Mouse (Mus musculus) mouse embryonic stem cell (cell line): ENCODE data around the gene Lrtm2.

ENCODE experiments used
- in situ Hi-C, 2 experiments: fragments of 300-500 bp; cut with MboI; formaldehyde crosslinking; loops; 1 replicate in 1 of 2; 3 replicates in 1 of 2; pipeline ENCODE4 v1.14.3; 2019 to 2020; ENCODE audit warnings: low sequenced_read_pairs in 2 of 2, low pct_unique_long_range_greater_than_20kb in 1 of 2, mixed read lengths in 1 of 2; ENCODE audit not compliant: unreplicated experiment in 1 of 2

The Lrtm2 gene

DNA sequence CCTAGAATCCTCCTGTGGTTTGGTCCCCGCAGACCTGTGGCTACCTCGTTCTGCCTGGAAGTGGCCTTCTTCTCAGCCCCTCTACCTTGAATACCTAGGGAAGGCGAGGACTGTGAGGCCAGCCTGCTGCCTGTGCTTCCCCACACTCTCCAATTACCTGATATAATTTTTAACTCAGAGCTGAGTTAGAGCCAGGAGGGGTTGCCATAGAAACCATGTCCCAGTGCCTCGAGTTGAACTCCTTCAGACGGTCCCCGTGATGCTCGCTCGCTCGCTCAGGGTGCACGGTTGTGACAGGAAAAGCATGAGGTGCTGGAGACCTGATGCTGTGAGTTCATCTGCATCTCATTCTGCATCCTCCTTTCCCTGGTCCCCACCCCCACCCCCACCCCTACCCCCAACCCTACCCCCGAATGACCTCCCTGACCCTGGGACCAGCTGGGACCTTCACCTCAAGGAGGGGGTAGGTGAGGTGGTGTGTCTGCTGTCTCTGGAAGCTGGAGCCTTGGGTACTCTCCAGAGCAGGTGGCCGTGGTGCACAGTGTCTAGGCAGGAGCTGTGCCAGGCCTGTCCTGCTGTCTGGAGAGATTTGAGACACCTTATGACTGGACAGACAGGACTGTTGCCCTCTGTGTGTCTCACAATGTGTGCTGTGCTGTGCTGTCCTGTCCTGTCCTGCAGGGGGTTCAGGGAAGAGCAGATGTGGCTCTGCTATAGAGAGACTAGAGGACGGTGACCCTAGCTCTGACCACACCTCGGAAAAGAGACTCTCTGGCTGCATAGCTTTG is 16.8 kb downstream of the Lrtm2 start:
- in situ Hi-C loops, result no loop called here

DNA sequence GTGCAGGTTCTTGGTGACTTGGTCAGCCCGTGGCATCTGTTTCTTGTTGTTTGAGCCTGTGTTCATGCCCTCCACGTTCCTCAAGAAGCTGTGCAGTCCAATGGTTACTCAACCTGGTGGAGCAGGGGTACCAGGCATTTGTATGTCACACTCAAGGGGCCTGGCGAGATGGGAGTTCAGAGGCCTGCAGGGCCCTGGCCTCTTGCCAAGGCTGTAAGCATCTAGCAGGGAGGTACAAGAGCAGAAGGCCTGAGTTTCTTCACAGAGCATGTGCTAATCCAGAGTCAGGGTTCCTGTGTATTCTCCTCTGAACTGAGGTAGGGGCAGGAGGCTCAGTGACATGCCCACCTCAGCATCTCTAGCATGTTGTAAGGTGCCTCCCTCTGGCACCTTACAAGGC is 17.5 kb downstream of the Lrtm2 start:
- in situ Hi-C loops, result no loop called here

DNA sequence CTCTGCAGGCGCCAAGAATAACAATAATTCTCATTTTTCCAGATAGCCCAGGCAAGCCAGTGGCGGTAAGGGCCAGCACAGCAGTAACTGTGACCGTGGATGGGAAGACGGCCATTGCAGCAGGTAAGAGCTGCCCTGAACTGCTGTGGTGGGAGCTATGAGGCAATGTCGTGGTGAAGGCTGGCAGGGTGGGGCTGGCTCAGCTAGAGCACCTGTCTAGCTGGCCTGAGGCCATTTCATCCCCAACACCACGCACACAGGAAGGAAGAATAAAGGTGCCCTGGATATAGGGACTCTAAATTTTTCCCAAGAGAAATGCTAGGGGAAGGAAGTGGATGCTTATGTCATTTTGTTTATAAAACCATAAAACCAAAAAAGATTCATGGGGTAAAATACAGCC is 18.2 kb downstream of the Lrtm2 start:
- in situ Hi-C loops, result no loop called here

DNA sequence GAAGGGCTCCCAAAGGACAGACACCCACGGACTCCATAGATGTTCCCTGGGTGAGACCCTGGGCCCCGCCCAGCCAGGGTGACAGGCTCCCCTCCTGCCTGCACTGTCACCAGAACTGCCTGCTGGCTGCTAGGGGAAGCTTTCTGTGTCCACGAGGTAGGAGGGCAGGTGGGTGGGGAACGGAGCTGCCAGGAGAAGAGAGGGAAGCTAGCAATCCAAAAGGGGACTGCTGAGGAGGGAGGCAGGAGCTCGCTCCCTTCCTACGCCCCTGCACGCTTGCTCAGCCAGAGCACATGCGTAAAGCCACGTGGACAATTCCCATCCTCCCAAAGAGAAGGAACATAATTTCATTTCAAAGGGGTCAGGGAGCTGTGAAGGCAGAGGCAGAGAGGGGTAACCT is 20.4 kb downstream of the Lrtm2 start:
- in situ Hi-C loops, result no loop called here

DNA sequence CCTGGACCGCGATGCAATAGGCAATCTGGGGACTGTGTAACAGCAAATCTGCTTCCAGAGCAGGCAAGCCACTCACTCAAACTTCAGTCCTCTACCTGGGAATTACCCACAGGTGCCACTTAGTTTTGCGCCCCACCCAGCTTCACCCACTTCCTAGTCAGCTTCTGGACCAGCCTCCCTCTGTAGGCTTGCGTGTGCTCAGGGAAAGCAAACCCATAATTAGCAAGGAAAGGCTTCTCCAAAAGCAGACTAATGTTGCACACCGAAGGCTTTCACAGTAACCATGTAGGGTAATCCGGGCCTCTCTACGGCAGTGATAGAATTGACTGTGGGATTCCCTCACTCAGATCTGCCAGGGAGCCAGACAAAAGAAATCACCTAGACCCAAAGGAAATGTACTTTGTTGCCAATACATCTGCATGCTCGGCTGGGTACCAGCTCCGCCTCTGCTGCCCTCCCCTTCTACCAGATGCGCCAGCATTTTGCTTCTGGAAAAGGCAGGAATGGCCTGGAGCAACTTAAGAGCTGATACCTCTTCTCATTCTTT is 22.6 kb downstream of the Lrtm2 start:
- in situ Hi-C loops, result no loop called here

DNA sequence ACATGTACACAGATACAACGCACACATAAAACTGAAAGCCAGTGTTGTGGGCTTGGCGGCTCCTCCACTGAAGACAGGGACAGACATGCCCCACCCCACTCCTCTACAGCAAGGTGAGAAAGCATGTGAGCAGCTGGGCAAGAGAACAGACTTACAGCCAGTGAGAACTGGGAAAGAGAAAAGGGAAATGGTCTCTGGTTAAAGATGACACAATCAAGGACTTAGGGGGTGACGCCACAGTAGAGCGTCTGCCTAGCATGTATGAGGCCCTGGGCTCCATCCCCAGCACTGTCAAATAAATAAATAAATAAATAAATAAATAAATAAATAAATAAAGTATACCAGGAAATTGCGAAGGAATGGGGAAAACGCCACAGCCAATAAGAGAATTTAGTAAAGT is 27.2 kb downstream of the Lrtm2 start:
- in situ Hi-C loops, result no loop called here

DNA sequence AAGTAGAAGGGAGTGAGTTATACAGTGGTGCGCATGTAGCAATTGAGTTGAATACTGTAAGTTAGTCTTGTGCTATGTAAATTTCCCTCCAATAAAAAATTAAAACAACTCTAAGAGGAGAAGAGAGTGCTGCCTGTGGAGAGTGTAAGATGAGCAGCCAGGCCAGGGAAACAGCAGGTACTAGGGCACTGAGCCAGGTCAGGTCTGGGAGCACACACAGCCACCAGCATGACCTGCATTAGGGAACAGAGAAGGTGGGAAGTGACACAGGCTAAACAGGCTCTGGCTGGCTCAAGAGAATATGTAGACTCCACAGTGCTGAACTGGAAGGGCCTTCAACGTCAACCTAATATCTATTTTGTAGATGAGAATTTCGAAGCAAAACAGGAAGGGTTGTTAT is 29.3 kb downstream of the Lrtm2 start:
- in situ Hi-C loops, result no loop called here

DNA sequence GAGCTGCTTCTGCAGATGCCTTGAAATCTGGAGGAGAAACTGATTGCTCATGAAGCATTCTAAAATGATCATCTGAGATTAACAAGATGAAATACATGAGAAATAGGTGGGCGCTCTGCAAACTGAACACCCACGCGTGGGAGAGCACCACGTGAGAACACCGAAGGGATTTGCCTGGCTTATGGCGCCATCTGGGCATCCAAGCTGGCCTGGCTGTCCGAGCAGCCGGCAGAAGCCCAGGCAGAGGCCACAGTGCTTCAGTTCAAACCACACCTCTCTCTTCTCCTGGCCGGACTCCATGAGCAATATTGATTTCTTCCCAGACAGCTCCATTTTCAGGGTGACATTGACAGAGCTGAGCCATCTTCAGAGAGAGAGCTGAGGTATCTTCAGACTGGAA is 49.8 kb downstream of the Lrtm2 start:
- in situ Hi-C loops, result no loop called here

DNA sequence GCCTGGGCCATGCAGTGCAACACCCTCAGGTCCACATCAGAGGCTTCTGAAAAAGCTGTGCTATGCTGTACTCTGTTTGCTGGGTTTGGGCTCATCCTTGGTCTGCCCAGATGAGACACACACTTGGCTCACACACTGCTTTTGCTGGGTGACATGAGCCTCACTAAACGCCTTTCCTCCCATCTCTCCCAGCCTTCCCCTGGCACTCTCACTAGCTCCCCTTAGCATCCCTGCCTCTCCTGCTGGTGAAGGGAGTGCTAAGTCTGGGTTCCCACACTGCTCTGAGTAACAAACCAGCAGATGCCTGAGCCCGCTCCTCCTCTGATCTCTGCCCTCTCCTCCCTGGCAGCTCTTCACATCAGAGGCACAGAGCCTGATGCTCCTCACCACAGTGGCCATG is 53.9 kb downstream of the Lrtm2 start:
- in situ Hi-C loops, result no loop called here
